Mouse (Mus musculus) natural killer cell, adult 2 months (primary cell): ENCODE measurements around the gene Idnk.

Source experiments
- DNase-seq, 2 experiments: peaks; one replicate each; pipeline ENCODE4 v3.0.0; 2022; ENCODE audit warnings: low spot score in 2 of 2

The Idnk gene

GRCm38 (mm10) chr13:58192146-58192545 is 34.7 kb downstream of the Idnk start:
- no peak for DNase-seq

GRCm38 (mm10) chr13:58193221-58193620 is 35.8 kb downstream of the Idnk start:
- no peak for DNase-seq

- no peak for DNase-seq
Measured at GRCm38 (mm10) chr13:58194908-58195307, 37.5 kb downstream of the Idnk start.

GRCm38 (mm10) chr13:58197211-58197610 is 39.8 kb downstream of the Idnk start:
- DNase-seq, result no peak

- no peak for DNase-seq
Measured at GRCm38 (mm10) chr13:58197981-58198640, 40.7 kb downstream of the Idnk start.

GRCm38 (mm10) chr13:58201343-58201742 is 43.9 kb downstream of the Idnk start:
- no peak for DNase-seq

GRCm38 (mm10) chr13:58201908-58202307 is 44.5 kb downstream of the Idnk start:
- no peak for DNase-seq

- no peak for DNase-seq
Measured at GRCm38 (mm10) chr13:58202903-58203302, 45.5 kb downstream of the Idnk start.

- DNase-seq, result no peak
Measured at GRCm38 (mm10) chr13:58204202-58204601, 46.8 kb downstream of the Idnk start.

- peak in 1 of 2 experiments; percentile 26 for DNase-seq
Measured at GRCm38 (mm10) chr13:58204986-58205385, 47.5 kb downstream of the Idnk start.

- DNase-seq, result no peak
Measured at GRCm38 (mm10) chr13:58206084-58206483, 48.6 kb downstream of the Idnk start.

- no peak for DNase-seq
Measured at GRCm38 (mm10) chr13:58210441-58210840, 53.0 kb downstream of the Idnk start.

GRCm38 (mm10) chr13:58212530-58212929 is 55.1 kb downstream of the Idnk start:
- no peak for DNase-seq

GRCm38 (mm10) chr13:58213801-58214200 is 56.4 kb downstream of the Idnk start:
- DNase-seq, result peak in 1 of 2 experiments; percentile 21
